Mouse (Mus musculus): ENCODE data around the gene Mslnl.

Mslnl gene

DNA sequence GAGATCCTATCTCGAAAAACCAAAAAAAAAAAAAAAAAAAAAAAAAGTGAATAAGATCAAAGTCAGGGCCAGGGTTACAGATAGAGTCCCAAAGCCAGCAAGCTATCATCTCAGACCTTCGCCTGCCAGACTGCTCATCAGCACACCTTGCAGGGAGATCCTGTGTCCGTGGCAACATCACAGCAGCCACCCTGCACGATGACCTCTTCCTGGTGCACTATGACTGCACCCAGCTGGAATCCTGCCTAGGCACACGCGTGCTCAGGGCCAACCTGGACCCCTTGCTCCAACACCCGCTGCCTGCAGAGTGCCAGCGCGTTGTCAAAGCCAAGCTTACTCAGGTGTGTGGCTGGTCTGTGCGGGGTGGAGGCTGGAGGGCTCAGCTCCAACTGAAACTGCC is 8.5 kb downstream of the Mslnl start:
- DNase-seq = no peak

- no peak for DNase-seq
These were observed 12.4 kb downstream of the Mslnl start for GRCm38 (mm10) chr17:25748238-25748637.

DNA sequence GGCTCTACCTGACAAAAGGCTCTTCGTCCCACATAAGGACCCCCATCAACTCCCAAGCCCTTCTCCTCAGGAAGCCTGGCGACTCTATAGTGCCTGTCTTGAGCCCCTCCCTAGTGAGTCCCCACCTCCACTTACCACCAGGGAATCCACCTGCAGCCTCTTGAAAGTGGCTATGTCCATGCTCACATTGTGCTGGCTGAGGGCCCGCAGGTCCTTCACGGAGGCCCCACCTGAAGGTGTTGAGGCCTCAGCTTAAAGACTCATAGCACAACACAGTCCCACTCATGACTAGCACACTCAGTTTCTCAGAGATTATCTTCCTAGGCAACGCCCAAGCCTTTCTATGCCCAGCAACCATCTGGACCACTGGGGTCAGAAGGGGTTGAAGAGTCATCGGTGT is 13.5 kb downstream of the Mslnl start:
- DNase-seq = no peak

- peak; percentile 79 to 82 for DNase-seq
These were observed 15.6 kb downstream of the Mslnl start for GRCm38 (mm10) chr17:25751446-25751845.

DNA sequence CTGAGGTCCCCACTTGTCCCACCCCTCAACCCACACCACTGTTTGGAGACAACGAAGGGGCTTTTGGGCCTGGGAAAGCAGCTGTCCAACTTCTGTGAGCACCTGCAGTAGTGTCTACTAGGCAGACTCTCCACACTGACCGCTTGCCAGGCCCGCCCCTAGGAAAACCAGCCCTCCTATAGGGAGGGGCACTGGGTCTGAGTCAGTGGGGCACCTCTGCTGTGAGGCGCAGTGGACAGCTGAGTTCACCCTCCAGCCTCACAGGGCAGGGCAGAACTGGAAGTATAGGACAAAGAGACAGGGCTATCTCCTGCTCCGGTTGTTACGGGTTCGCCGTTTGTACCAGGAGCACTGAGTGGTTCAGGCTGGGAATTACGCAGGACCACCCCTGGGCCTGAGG is 18.4 kb downstream of the Mslnl start, which contains the start of gene Msln:
Gene Msln (minus strand): TSS at position 138 of the 400 bp plus-strand sequence.
- DNase-seq = no peak

- DNase-seq = no peak
These were observed 19.2 kb downstream of the Mslnl start for GRCm38 (mm10) chr17:25755086-25755485.

GRCm38 (mm10) chr17:25755627-25756377 is 20.0 kb downstream of the Mslnl start:
- DNase-seq = no peak

- no peak for DNase-seq
These were observed 20.8 kb downstream of the Mslnl start for GRCm38 (mm10) chr17:25756378-25757242.

GRCm38 (mm10) chr17:25757691-25758090 is 21.8 kb downstream of the Mslnl start:
- no peak for DNase-seq

- DNase-seq = no peak
These were observed 24.3 kb downstream of the Mslnl start for GRCm38 (mm10) chr17:25760148-25760547.

DNA sequence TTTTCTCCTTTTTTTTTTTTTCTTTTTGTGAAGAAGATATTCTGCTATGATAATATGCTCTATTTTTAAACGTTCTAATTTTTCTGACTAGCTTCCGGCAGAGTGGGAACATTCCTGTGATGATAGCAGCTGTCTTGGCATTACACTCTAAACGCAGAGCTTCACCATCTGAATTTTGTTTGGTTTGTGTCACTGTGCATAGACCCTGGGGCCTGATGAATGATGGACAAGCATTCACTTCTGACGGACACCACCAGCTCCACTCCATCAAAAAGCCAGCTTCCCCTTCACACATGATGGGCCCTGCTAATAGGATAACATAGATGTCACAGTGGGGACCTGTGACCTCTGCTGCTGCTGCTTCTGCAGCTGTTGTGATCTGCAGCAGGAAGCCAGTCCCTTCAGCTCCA is 25.7 kb downstream of the Mslnl start:
- no peak for DNase-seq

DNA sequence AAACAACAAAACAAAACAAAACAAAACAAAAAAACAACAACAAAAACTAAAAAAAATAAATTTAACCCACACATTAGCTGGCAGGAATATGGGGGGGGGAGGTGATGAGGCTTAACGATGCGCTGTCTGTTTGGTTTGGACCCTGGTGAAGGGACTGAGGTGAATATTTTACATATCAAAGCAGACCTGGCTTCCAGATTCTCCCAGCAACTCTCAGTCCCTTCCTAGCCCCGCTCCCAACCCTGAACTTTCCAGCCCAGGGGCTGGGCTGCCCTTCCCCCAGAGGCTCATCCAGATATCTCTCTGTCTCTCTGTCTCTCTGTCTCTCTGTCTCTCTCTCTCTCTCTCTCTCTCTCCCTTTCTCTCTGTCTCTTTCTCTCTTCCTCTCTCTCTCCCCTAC is 26.7 kb downstream of the Mslnl start:
- no peak for DNase-seq

- DNase-seq = no peak
These were observed 30.0 kb downstream of the Mslnl start for GRCm38 (mm10) chr17:25765886-25766285.

DNA sequence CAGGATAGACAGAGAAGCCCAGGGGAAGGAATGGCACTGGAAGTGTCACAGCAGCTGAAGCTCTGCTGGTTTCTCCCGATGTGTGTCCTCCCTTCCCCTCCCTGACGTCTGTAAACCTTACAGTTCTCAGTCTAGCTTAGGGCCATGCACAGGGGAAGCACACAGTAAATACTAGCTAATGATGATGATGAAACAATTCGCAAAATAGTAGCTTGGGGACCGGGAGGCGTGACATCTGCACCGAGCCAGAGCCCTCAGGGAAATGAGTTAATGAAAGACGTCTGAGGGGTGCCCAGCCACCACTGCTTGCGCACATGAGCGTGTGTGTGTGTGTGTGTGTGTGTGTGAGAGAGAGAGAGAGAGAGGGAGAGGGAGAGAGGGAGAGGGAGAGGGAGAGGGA is 33.5 kb downstream of the Mslnl start:
- no peak for DNase-seq

DNA sequence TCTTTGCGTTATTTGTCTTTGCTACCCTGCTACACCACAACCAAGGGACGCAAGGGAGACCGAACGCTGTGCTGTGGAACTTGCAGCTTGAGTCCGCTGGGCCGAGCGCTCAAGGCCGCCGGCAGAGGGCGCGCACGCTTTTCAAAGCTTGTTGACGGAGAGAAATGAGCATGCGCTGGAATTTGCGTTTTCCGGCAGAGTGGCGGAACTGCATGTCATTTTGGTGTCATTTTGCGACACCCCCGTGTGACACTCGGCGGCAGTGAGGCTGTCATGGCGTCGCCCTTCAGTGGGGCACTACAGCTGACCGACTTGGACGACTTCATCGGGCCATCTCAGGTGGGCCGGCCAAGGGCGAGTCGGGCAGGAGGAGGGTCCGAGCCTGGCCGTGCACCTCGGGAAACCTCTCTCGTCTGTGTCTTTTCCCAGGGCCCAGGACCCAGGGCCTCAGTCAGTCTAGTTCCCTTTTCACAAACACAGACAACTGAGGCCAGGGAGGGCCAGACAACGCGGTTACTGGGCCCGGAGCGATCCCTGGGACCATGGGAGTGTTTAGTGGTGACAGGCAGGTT is 37.8 kb downstream of the Mslnl start, which contains the start of gene Narfl:
Gene Narfl (plus strand): TSS at position 228 of the 572 bp plus-strand sequence.
- DNase-seq = peak; percentile 99

DNA sequence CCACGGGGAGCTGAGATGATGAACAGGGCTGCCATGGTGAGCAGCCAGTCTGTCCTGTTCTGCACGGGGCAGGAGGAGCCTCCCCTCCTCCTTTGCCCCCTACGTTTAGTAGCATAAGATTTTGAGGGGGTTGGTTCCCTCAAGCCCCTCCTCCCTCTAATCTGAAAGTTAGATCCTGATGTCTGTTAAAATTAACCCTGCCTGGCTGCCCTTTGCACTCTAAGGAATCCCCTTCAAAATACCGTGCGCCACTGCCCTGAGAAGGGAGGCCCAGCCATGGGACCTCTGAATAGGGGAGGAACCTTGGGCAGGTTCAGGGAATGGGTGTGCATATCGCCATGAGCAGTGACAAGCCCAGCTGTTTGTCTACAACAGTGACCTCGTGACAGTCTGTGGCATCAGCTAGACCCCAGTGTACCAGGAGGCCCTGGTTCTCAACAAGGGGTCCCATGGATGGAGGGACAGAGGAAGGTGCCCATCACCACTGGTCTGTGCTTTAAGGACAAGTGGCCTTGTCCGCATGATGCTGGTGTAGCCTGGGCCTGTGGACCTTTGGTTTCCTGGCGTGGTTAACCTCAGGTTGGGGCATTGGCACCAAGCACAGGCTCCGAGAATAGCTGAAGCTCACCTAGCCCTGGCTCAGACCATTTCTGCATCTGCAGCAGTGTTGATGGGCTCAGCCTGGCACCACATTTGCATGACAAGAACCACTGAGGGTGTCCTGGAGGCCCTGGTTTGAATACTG is 39.6 kb downstream of the Mslnl start:
- no peak for DNase-seq

GRCm38 (mm10) chr17:25777948-25778347 is 42.1 kb downstream of the Mslnl start:
- no peak for DNase-seq

GRCm38 (mm10) chr17:25781339-25781738 is 45.5 kb downstream of the Mslnl start:
- no peak for DNase-seq

DNA sequence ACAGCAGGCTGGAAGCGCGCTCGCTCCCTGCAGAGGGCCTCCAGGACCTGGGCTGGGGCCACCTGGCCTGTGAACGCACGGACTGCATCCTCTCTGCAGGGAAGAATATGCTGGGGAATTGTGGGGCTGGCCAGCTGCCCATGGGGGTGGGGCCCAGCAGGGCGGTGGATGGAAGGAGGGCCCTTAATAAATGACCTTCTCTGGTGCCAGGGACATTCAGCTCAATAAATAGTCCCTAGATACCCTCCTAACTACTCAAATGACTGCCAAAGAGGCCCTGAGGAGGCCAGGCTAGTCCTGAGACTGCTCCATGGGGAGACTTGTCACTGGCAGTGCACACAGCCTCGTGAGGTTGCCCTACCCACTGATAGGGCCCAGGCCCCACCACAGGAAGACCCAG is 47.2 kb downstream of the Mslnl start:
- DNase-seq = no peak

DNA sequence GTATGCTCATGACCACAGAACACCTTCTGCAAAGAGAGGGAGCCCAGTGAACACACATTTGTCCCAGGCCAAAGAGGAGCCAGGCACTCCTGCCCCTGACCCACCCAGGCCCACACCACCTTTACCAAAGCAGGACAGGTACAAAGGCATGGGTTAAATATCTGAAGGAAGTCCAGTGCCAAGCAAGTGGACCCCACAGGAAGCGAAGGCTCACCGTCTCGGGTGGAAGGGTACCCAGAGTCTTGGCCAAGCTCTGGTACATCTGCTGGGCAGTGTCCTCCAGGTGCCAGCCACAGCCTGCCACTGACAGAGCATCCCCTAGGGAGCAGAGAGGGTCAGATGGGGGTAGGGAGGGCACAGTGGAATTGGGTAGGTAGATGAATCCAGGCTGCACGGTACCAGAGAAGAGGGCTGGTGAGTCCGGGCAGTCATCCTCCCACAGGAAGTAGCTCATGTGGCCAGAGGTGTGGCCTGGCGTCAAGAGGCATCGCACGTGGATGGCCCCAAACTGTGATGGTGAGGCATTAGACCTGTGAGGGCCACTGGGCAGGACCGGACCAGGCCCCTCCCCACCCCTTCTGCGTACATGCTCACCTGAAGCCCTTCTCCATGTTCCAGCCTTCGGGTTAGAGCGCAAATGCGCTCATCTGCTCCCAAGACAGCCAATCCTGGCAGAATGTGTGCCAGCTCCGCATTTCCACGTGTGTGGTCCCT is 48.2 kb downstream of the Mslnl start:
- no peak for DNase-seq

DNA sequence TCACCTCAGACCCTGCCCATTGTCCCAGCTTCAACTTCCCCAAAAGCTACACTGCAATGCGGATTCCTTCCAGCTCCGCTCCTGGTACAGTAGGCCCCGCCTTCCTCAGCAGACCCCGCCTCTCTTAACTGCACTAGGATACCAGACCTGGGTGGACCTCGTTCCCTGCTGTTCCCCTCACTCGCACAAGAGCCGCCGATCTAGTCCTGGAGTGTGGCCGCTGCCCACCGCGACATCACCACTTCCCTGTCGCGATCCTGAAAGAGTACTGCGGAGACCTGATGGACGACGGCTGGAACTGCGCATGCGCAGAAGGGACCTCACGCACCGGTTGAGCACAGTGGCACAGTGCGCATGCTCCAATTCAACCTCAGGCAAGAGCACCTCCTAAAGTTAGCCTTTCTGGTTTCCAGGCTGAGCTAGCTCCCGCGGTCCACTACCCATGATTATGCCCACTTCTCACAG is 49.5 kb downstream of the Mslnl start, which contains the start of gene Haghl:
Gene Haghl (minus strand): TSS at position 393 of the 465 bp plus-strand sequence.
- DNase-seq = peak; percentile 97 to 99

GRCm38 (mm10) chr17:25786280-25786679 is 50.4 kb downstream of the Mslnl start, which contains the start of gene Ccdc78:
Gene Ccdc78 (plus strand): TSS chr17:25786580.
- DNase-seq = no peak
